Mouse (Mus musculus): ENCODE results near the gene Wnt10b. TPM values are rescaled to one million over a fixed set of nuclear protein-coding genes. Genes with fewer than 3 reads are reported as not detected.
"Not testable (repeated sequence)": the region's sequence is repeated elsewhere in the genome, so short reads cannot be mapped to it uniquely, and the experiment has no call there.

Gene Wnt10b
- total and polyA plus RNA-seq, 2 experiments from 2014 or later = 1.4 TPM; not detected in 1

- TF ChIP-seq CTCF (IDR thresholded peaks at IDR 0.05; ENCODE audit: low read depth) = no peak
- Histone ChIP-seq H3K9ac (replicated peaks; ENCODE audit: low read length) (no peak overlapping the region), H3K4me1 (ENCODE audit: insufficient read depth, low read length) (no peaks in the 10 kb centered on the region), H3K36me3 (ENCODE audit: insufficient read depth, low read length) (peaks cover 4% of the 10 kb centered on the region; the same call in 1 of the 2 replicates), H3K27me3 (ENCODE audit: insufficient read depth, low read length) (no peaks in the 10 kb centered on the region), H3K4me2 (ENCODE audit: low read depth, low read length) (no peak overlapping the region), H3K4me3 (ENCODE audit: low read length) (no peak overlapping the region), H3K9me3 (ENCODE audit: low read length) (no peaks in the 10 kb centered on the region), H3K27ac (no peak overlapping the region)
- DNase-seq (ENCODE audit: low spot score) (no peak), ATAC-seq (no peak)
- WGBS = 88% methylated on average over 6 of the region's 6 CpGs
Measured at GRCm38 (mm10) chr15:98747296-98747695, 30.7 kb downstream of the Wnt10b start.

- Histone ChIP-seq H3K36me3 (ENCODE audit: insufficient read depth, low read length) (peaks cover 4% of the 10 kb centered on the region; the same call in 1 of the 2 replicates), H3K4me1 (ENCODE audit: insufficient read depth, low read length) (no peaks in the 10 kb centered on the region), H3K4me3 (ENCODE audit: low read length) (no peak overlapping the region), H3K9me3 (ENCODE audit: low read length) (no peaks in the 10 kb centered on the region), H3K9ac (replicated peaks; ENCODE audit: low read length) (no peak overlapping the region), H3K27ac (no peak overlapping the region), H3K27me3 (ENCODE audit: insufficient read depth, low read length) (no peaks in the 10 kb centered on the region), H3K4me2 (ENCODE audit: low read depth, low read length) (no peak overlapping the region)
- ATAC-seq (no peak), DNase-seq (ENCODE audit: low spot score) (no peak)
- no peak for TF ChIP-seq CTCF (IDR thresholded peaks at IDR 0.05; ENCODE audit: low read depth)
- 85% methylated on average over 10 of the region's 10 CpGs for WGBS
Measured at GRCm38 (mm10) chr15:98746344-98746965, 31.5 kb downstream of the Wnt10b start.

- H3K9me3 ChIP-seq (ENCODE audit: low read length); DNase-seq (ENCODE audit: low spot score); ATAC-seq; H3K9ac ChIP-seq (replicated peaks; ENCODE audit: low read length); H3K4me3 ChIP-seq (ENCODE audit: low read length); H3K4me1 ChIP-seq (ENCODE audit: insufficient read depth, low read length); H3K4me2 ChIP-seq (ENCODE audit: low read depth, low read length); H3K27me3 ChIP-seq (ENCODE audit: insufficient read depth, low read length); H3K27ac ChIP-seq: not testable (repeated sequence)
- peaks cover 21% of the 10 kb centered on the region for H3K36me3 ChIP-seq (ENCODE audit: insufficient read depth, low read length)
- 93% methylated on average over 3 of the region's 3 CpGs for WGBS
Measured at GRCm38 (mm10) chr15:98743863-98744262, 34.1 kb downstream of the Wnt10b start.

- H3K4me2 ChIP-seq (ENCODE audit: low read depth, low read length) = no peak overlapping the region
- no peaks in the 10 kb centered on the region for H3K9me3 ChIP-seq (ENCODE audit: low read length)
- no peak overlapping the region for H3K4me3 ChIP-seq (ENCODE audit: low read length)
- no peaks in the 10 kb centered on the region for H3K27me3 ChIP-seq (ENCODE audit: insufficient read depth, low read length)
- H3K27ac ChIP-seq = no peak overlapping the region
- H3K36me3 ChIP-seq (ENCODE audit: insufficient read depth, low read length) = peaks cover 25% of the 10 kb centered on the region
- 81% methylated on average over 8 of the region's 8 CpGs for WGBS
- no peak for DNase-seq (ENCODE audit: low spot score)
- no peak overlapping the region for H3K9ac ChIP-seq (replicated peaks; ENCODE audit: low read length)
- TF ChIP-seq CTCF (IDR thresholded peaks at IDR 0.05; ENCODE audit: low read depth) = no peak
- no peak for ATAC-seq
- H3K4me1 ChIP-seq (ENCODE audit: insufficient read depth, low read length) = no peaks in the 10 kb centered on the region
Measured at GRCm38 (mm10) chr15:98742766-98743428, 35.1 kb downstream of the Wnt10b start.

DNA sequence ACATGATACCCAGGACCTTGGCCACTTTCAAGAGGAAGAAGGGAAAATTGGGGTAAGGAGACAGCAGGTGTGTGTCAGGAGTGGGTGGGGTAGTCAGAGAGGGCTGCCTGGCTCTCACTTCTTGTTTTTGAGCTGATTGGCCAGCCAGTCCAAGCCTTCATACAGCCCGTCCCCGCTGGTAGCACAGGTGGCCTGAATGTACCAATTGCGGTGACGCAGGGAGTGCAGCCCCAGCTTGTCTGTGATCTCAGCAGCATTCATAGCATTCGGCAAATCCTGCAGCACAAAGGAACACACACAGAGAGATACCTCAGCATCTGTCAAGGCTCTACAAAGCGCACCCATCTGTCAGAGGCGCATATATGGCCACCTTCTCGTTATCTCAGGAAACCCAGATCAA lies 37.7 kb downstream of the Wnt10b start:
- Histone ChIP-seq H3K9me3 (ENCODE audit: low read length) (no peaks in the 10 kb centered on the region), H3K4me2 (ENCODE audit: low read depth, low read length) (no peak overlapping the region), H3K27ac (no peak overlapping the region), H3K27me3 (ENCODE audit: insufficient read depth, low read length) (no peaks in the 10 kb centered on the region), H3K9ac (replicated peaks; ENCODE audit: low read length) (no peak overlapping the region), H3K36me3 (ENCODE audit: insufficient read depth, low read length) (peaks cover 40% of the 10 kb centered on the region), H3K4me1 (ENCODE audit: insufficient read depth, low read length) (no peaks in the 10 kb centered on the region), H3K4me3 (ENCODE audit: low read length) (no peak overlapping the region)
- 84% methylated on average over 8 of the region's 8 CpGs for WGBS
- DNase-seq (ENCODE audit: low spot score) (no peak), ATAC-seq (no peak)
- TF ChIP-seq CTCF (IDR thresholded peaks at IDR 0.05; ENCODE audit: low read depth) = no peak

DNA sequence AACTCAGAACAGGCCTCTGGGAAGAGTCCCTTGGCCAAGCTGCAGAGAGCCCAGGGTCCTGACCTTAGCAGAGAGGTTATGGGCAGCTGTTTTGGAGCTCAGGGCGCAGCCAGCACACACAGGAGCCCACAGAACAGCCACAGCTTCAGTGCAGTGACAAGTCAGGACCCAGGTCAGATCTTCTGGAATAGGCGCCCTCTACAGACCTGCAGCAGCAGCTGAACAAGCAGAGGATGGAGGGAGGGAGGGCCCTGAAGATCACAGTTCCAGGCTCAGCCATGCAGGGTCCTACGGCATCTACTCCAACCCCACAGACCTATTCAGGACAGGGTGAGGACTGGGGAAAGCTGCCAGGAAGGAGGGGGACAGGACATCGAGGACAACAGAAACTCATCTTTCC lies 39.2 kb downstream of the Wnt10b start:
- Histone ChIP-seq H3K36me3 (ENCODE audit: insufficient read depth, low read length) (peaks cover 40% of the 10 kb centered on the region), H3K9ac (replicated peaks; ENCODE audit: low read length) (no peak overlapping the region), H3K4me1 (ENCODE audit: insufficient read depth, low read length) (no peaks in the 10 kb centered on the region), H3K27me3 (ENCODE audit: insufficient read depth, low read length) (no peaks in the 10 kb centered on the region), H3K9me3 (ENCODE audit: low read length) (no peaks in the 10 kb centered on the region), H3K4me3 (ENCODE audit: low read length) (no peak overlapping the region), H3K4me2 (ENCODE audit: low read depth, low read length) (no peak overlapping the region), H3K27ac (no peak overlapping the region)
- TF ChIP-seq CTCF (IDR thresholded peaks at IDR 0.05; ENCODE audit: low read depth) = peak; percentile 30
- WGBS = 65% methylated on average over 4 of the region's 4 CpGs
- no peak for DNase-seq (ENCODE audit: low spot score)
- peak; percentile 15; the same call in 1 of the 2 replicates for ATAC-seq

GRCm38 (mm10) chr15:98737881-98738280 lies 40.1 kb downstream of the Wnt10b start:
- Histone ChIP-seq H3K27ac (no peak overlapping the region), H3K9me3 (ENCODE audit: low read length) (no peaks in the 10 kb centered on the region), H3K27me3 (ENCODE audit: insufficient read depth, low read length) (no peaks in the 10 kb centered on the region), H3K4me1 (ENCODE audit: insufficient read depth, low read length) (no peaks in the 10 kb centered on the region), H3K4me2 (ENCODE audit: low read depth, low read length) (no peak overlapping the region), H3K36me3 (ENCODE audit: insufficient read depth, low read length) (peaks cover 40% of the 10 kb centered on the region), H3K4me3 (ENCODE audit: low read length) (no peak overlapping the region), H3K9ac (replicated peaks; ENCODE audit: low read length) (no peak overlapping the region)
- peak; percentile 72 for TF ChIP-seq CTCF (IDR thresholded peaks at IDR 0.05; ENCODE audit: low read depth)
- ATAC-seq (0 out of 2 replicates have a peak, but pooled peaks have one; percentile 35), DNase-seq (ENCODE audit: low spot score) (peak; percentile 43)

Measured in hindbrain, postnatal 0 days (tissue).